Mouse (Mus musculus) thymus, adult 2 months (tissue): ENCODE measurements around the gene Efhd2.
A peak's percentile ranks its signal among the peaks of the same experiment; 100 is the strongest.

Source experiments
- CTCF ChIP-seq: fragments of 200-500 bp; IDR thresholded peaks from 2 replicates; pipeline ENCODE4 v1.5.1; 2012; ENCODE audit warnings: mild to moderate bottlenecking, control low read depth, low read length, moderate library complexity, borderline replicate concordance; ENCODE audit not compliant: control insufficient read depth, poor library complexity, insufficient read depth; ENCODE audit errors: extremely low read depth
- POLR2A ChIP-seq: fragments of 200-500 bp; IDR thresholded peaks from 2 replicates; pipeline ENCODE4 v1.6.1; 2012; ENCODE audit warnings: mild to moderate bottlenecking, low read length, control low read depth, moderate library complexity; ENCODE audit not compliant: control insufficient read depth, poor library complexity, insufficient read depth; ENCODE audit errors: extremely low read depth

GRCm38 (mm10) chr4:141874601-141875460 lies at the start of gene Efhd2:
- 0 out of 2 replicates have a peak, but pooled peaks have one; percentile 29 for TF ChIP-seq CTCF
- peak; percentile 92 for TF ChIP-seq POLR2A
